ENCODE assay signal across 19 mouse cellular contexts in genomic region chr5:130310077-130310476, GRCm38 (mm10). TPM values are rescaled to one million over a fixed set of nuclear protein-coding genes. Genes with fewer than 3 reads are reported as not detected.
DNase-seq lines count a peak whose midpoint lies in the region; ATAC-seq and TF ChIP-seq lines count a peak whose summit lies in the region.
"Had no signal": no experiment of that assay in that cellular context is flagged by ENCODE, and none has a peak within 500 bp of the region (broad histone marks: within the 10 kb centered on the region; RNA-seq: fewer than 3 reads in every experiment).

No protein-coding gene starts in this region.

- H3K4me3 ChIP-seq in hindbrain, postnatal 0 days (ENCODE audit: low read length): no peak overlapping the region
- no peak overlapping the region for H3K4me3 ChIP-seq in hindbrain, embryonic 13.5 days
- no peak overlapping the region for H3K4me3 ChIP-seq in lung, adult 2 months (replicated peaks; ENCODE audit: extremely low read depth, low read depth, low read length)
- H3K4me3 ChIP-seq in cortical plate, adult 2 months (ENCODE audit: insufficient read depth, low read length): no peak overlapping the region
- H3K4me3 ChIP-seq: limb, embryonic 12.5 days; midbrain, embryonic 10.5 days had no signal

- no peak for ATAC-seq in hindbrain, postnatal 0 days
- no peak for ATAC-seq in hindbrain, embryonic 13.5 days (ENCODE audit: low FRiP score)
- ATAC-seq: forebrain, embryonic 14.5 days had no signal

- H3K9me3 ChIP-seq in hindbrain, postnatal 0 days (ENCODE audit: low read length): no peaks in the 10 kb centered on the region
- H3K9me3 ChIP-seq in hindbrain, embryonic 13.5 days: no peaks in the 10 kb centered on the region
- H3K9me3 ChIP-seq: midbrain, embryonic 10.5 days had no signal

- H3K27me3 ChIP-seq in hindbrain, postnatal 0 days (ENCODE audit: insufficient read depth, low read length): no peaks in the 10 kb centered on the region
- H3K27me3 ChIP-seq in hindbrain, embryonic 13.5 days: no peaks in the 10 kb centered on the region
- H3K27me3 ChIP-seq: limb, embryonic 12.5 days had no signal

- TF ChIP-seq POLR2A in lung, adult 2 months (IDR thresholded peaks at IDR 0.05; ENCODE audit: borderline replicate concordance, extremely low read depth, low read depth, low read length): no peak
- no peak for TF ChIP-seq POLR2A in cortical plate, adult 2 months (IDR thresholded peaks at IDR 0.05; ENCODE audit: extremely low read depth, insufficient read depth, low read length)

- H3K27ac ChIP-seq in hindbrain, postnatal 0 days: no peak overlapping the region
- H3K27ac ChIP-seq in hindbrain, embryonic 13.5 days: no peak overlapping the region
- H3K27ac ChIP-seq in cortical plate, adult 2 months (ENCODE audit: insufficient read depth, low read length): no peak overlapping the region
- H3K27ac ChIP-seq: limb, embryonic 12.5 days; midbrain, embryonic 10.5 days had no signal

- H3K36me3 ChIP-seq in hindbrain, postnatal 0 days (ENCODE audit: insufficient read depth, low read length): no peaks in the 10 kb centered on the region
- peaks cover 26% of the 10 kb centered on the region for H3K36me3 ChIP-seq in hindbrain, embryonic 13.5 days

- WGBS in hindbrain, postnatal 0 days: 97% methylated on average over 4 of the region's 4 CpGs
- WGBS in hindbrain, embryonic 13.5 days: 94% methylated on average over 4 of the region's 4 CpGs
- WGBS in lung, adult 2 months: 99% methylated on average over 4 of the region's 4 CpGs

- no peaks in the 10 kb centered on the region for H3K4me1 ChIP-seq in hindbrain, postnatal 0 days (ENCODE audit: insufficient read depth, low read length)
- peaks cover 5% of the 10 kb centered on the region for H3K4me1 ChIP-seq in hindbrain, embryonic 13.5 days (replicated peaks)
- H3K4me1 ChIP-seq in lung, adult 2 months (ENCODE audit: control insufficient read depth, insufficient read depth, low read length): no peaks in the 10 kb centered on the region
- H3K4me1 ChIP-seq in cortical plate, adult 2 months (ENCODE audit: control insufficient read depth, insufficient read depth, low read length): no peaks in the 10 kb centered on the region
- H3K4me1 ChIP-seq: limb, embryonic 12.5 days; midbrain, embryonic 10.5 days had no signal

- H3K9ac ChIP-seq in hindbrain, postnatal 0 days (replicated peaks; ENCODE audit: low read length): no peak overlapping the region
- H3K9ac ChIP-seq in hindbrain, embryonic 13.5 days: no peak overlapping the region
- H3K9ac ChIP-seq: limb, embryonic 12.5 days had no signal

- no peak overlapping the region for H3K4me2 ChIP-seq in hindbrain, postnatal 0 days (ENCODE audit: low read depth, low read length)
- H3K4me2 ChIP-seq in hindbrain, embryonic 13.5 days: no peak overlapping the region
- H3K4me2 ChIP-seq: limb, embryonic 12.5 days had no signal

- TF ChIP-seq CTCF in hindbrain, postnatal 0 days (IDR thresholded peaks at IDR 0.05; ENCODE audit: low read depth): peak; percentile 32; the same call in 1 of the 2 replicates
- 0 out of 2 replicates have a peak, but pooled peaks have one; percentile 16 for TF ChIP-seq CTCF in lung, adult 2 months (IDR thresholded peaks at IDR 0.05; ENCODE audit: insufficient read depth, low read length)
- 0 out of 2 replicates have a peak, but pooled peaks have one; percentile 7 for TF ChIP-seq CTCF in cortical plate, adult 2 months (IDR thresholded peaks at IDR 0.05; ENCODE audit: extremely low read depth, insufficient read depth, low read length)

- no peak for DNase-seq in hindbrain, postnatal 0 days (ENCODE audit: low spot score)
- DNase-seq in lung, adult 2 months: no peak
- no peak for DNase-seq in lung, postnatal 14 days
- peak; percentile 67 for DNase-seq in ES-CJ7 (ENCODE audit: low read depth, low spot score)
- DNase-seq in thymus, postnatal 14 days: no peak
- no peak for DNase-seq in gastrocnemius, postnatal 10 days
- DNase-seq: B cell, adult 2 months; cerebellum, adult 8-10 months; embryo, embryonic 11 days; heart, adult 18-20 months; kidney, adult 8-10 months; right cerebral cortex, adult 18-20 months had no signal

RNA-seq across cellular contexts. Expression of gene Tyw1, which starts 54.7 kb away (rescaled TPM):
- total RNA-seq in hindbrain, postnatal 0 days (2014; rRNA removed): 20.5 and 22.7 TPM in 2 replicates
- polyA plus RNA-seq in hindbrain, postnatal 0 days (2015; fragmentation: Nextera tagmentation; extraction: Ambion mirVana): 17.6 and 18.1 TPM in 2 replicates
- polyA plus RNA-seq in hindbrain, embryonic 13.5 days (2015; fragmentation: Nextera tagmentation; extraction: Ambion mirVana): 24.6 and 25.8 TPM in 2 replicates
- polyA plus RNA-seq in lung, adult 2 months (2012; rRNA removed): 7.0 and 8.0 TPM in 2 replicates
- polyA plus RNA-seq in cortical plate, adult 2 months (2012; rRNA removed): 14.5 and 14.6 TPM in 2 replicates
- 1 to 10 TPM; 9.1 to 9.3 TPM for total RNA-seq in gastrocnemius, postnatal 10 days (2021)

RNA-seq across cellular contexts. Expression of gene Sbds, which starts 54.7 kb away (rescaled TPM):
- total RNA-seq in hindbrain, postnatal 0 days (2014; rRNA removed): 14.9 and 21.5 TPM in 2 replicates
- polyA plus RNA-seq in hindbrain, postnatal 0 days (2015; fragmentation: Nextera tagmentation; extraction: Ambion mirVana): 52.3 and 57.2 TPM in 2 replicates
- polyA plus RNA-seq in hindbrain, embryonic 13.5 days (2015; fragmentation: Nextera tagmentation; extraction: Ambion mirVana): 62.0 and 69.1 TPM in 2 replicates
- 41.9 and 45.4 TPM in 2 replicates for polyA plus RNA-seq in lung, adult 2 months (2012; rRNA removed)
- 94.9 and 101 TPM in 2 replicates for polyA plus RNA-seq in cortical plate, adult 2 months (2012; rRNA removed)
- 10 to 100 TPM; 25.8 to 31.6 TPM for total RNA-seq in gastrocnemius, postnatal 10 days (2021)

RNA-seq across cellular contexts. Expression of gene Caln1, which starts 59.2 kb away (rescaled TPM):
- total RNA-seq in hindbrain, postnatal 0 days (2014; rRNA removed): 52.0 and 55.9 TPM in 2 replicates
- polyA plus RNA-seq in hindbrain, postnatal 0 days (2015; fragmentation: Nextera tagmentation; extraction: Ambion mirVana): 55.0 and 55.4 TPM in 2 replicates
- polyA plus RNA-seq in hindbrain, embryonic 13.5 days (2015; fragmentation: Nextera tagmentation; extraction: Ambion mirVana): 10.0 and 10.1 TPM in 2 replicates
- 0.01 TPM in 1 of 2 replicates, not detected in the other for polyA plus RNA-seq in lung, adult 2 months (2012; rRNA removed)
- 41.5 and 48.6 TPM in 2 replicates for polyA plus RNA-seq in cortical plate, adult 2 months (2012; rRNA removed)
- under 1 TPM; 0.36 to 0.56 TPM for total RNA-seq in gastrocnemius, postnatal 10 days (2021)
- total RNA-seq: heart, adult 18-20 months had no signal
- polyA plus RNA-seq: lung, embryonic 16.5 days; spleen, adult 2 months had no signal

Comparison
In these comparisons a context has a peak if more than half of its experiments do, and no peak if none do; other contexts are left out.
1. RNA of gene Caln1, which starts 59.2 kb away (polyA plus RNA-seq): 55.0 to 55.4 TPM in hindbrain, postnatal 0 days, 41.5 to 48.6 TPM in cortical plate, adult 2 months and 10.0 to 10.1 TPM in hindbrain, embryonic 13.5 days; 0.01 TPM in lung, adult 2 months; every median in the first group is over 10 times any median in the second.
2. Peak in every context shown above with its lines, with median percentiles within 50 percentile points of each other: CTCF ChIP-seq.